Mouse (Mus musculus) neutrophil, adult 5-6 weeks (primary cell): ENCODE results near the gene Gm20388. TPM values are rescaled to one million over a fixed set of nuclear protein-coding genes. Genes with fewer than 3 reads are reported as not detected.
A peak's percentile ranks its signal among the peaks of the same experiment; 100 is the strongest.

Experiments
- ATAC-seq: fragments of 151-379, 151-347 bp; 2 replicates; pipeline ENCODE4 v1.8.0; 2017; ENCODE audit warnings: mild to moderate bottlenecking, moderate TSS enrichment; ENCODE audit not compliant: insufficient number of reproducible peaks, poor library complexity, low FRiP score, severe bottlenecking; ENCODE audit errors: extremely low read depth
- total RNA-seq: library from RNA; stranded (forward); fragments of 200-1000 nt; gene quantifications from 2 replicates; pipeline ENCODE4 v1.2.3, GENCODE M21; 2017

Gm20388 gene
- total RNA-seq, 1 experiment from 2014 or later, result 10.8 TPM

GRCm38 (mm10) chr8:120169119-120169518 lies 258.5 kb downstream of the Gm20388 start:
- ATAC-seq, result no peak

- ATAC-seq, result no peak
Measured at GRCm38 (mm10) chr8:120173195-120173594, 262.6 kb downstream of the Gm20388 start.

- ATAC-seq, result no peak
Measured at GRCm38 (mm10) chr8:120174606-120175005, 264.0 kb downstream of the Gm20388 start.

- ATAC-seq, result no peak
Measured at GRCm38 (mm10) chr8:120176605-120177004, 266.0 kb downstream of the Gm20388 start.

GRCm38 (mm10) chr8:120177318-120178123 lies 266.9 kb downstream of the Gm20388 start, which contains the start of gene Fam92b:
Gene Fam92b, minus strand, starts transcription at chr8:120177466.
- ATAC-seq, result no peak

GRCm38 (mm10) chr8:120178124-120178514 lies 267.5 kb downstream of the Gm20388 start:
- no peak for ATAC-seq

GRCm38 (mm10) chr8:120179027-120179431 lies 268.4 kb downstream of the Gm20388 start:
- ATAC-seq, result peak; percentile 65

GRCm38 (mm10) chr8:120180445-120180970 lies 269.9 kb downstream of the Gm20388 start:
- no peak for ATAC-seq

- no peak for ATAC-seq
Measured at GRCm38 (mm10) chr8:120181274-120181673, 270.6 kb downstream of the Gm20388 start.

GRCm38 (mm10) chr8:120181861-120182414 lies 271.3 kb downstream of the Gm20388 start:
- ATAC-seq, result no peak

GRCm38 (mm10) chr8:120184366-120184765 lies 273.7 kb downstream of the Gm20388 start:
- no peak for ATAC-seq

GRCm38 (mm10) chr8:120184850-120185792 lies 274.5 kb downstream of the Gm20388 start:
- ATAC-seq, result no peak

GRCm38 (mm10) chr8:120186454-120186853 lies 275.8 kb downstream of the Gm20388 start:
- ATAC-seq, result no peak

- no peak for ATAC-seq
Measured at GRCm38 (mm10) chr8:120188510-120188909, 277.9 kb downstream of the Gm20388 start.

GRCm38 (mm10) chr8:120189440-120189839 lies 278.8 kb downstream of the Gm20388 start:
- no peak for ATAC-seq

- ATAC-seq, result no peak
Measured at GRCm38 (mm10) chr8:120190107-120190809, 279.6 kb downstream of the Gm20388 start.

- no peak for ATAC-seq
Measured at GRCm38 (mm10) chr8:120190810-120191413, 280.3 kb downstream of the Gm20388 start.

- no peak for ATAC-seq
Measured at GRCm38 (mm10) chr8:120191633-120192032, 281.0 kb downstream of the Gm20388 start.
